Mouse (Mus musculus): ENCODE measurements at regions not wholly inside any gene's neighbourhood (a gene's known extent, or its start where the extent isn't known, plus 50 kb on each side); places are given as distances from the start of the nearest gene placed in this dataset.

GRCm38 (mm10) chr14:101359860-101360259 lies 159.7 kb upstream of the Prr30 start:
- TF ChIP-seq GATA1 (IDR thresholded peaks at IDR 0.05; ENCODE audit: borderline replicate concordance, low read length) (no peak), FLI1 (IDR thresholded peaks at IDR 0.05; ENCODE audit: low read length) (no peak)
